Mouse (Mus musculus) liver, postnatal 0 days (tissue): ENCODE results near the gene Itga2b. TPM values are rescaled to one million over a fixed set of nuclear protein-coding genes. Genes with fewer than 3 reads are reported as not detected.
A peak's percentile ranks its signal among the peaks of the same experiment; 100 is the strongest.

Experiments
- ATAC-seq: fragments of 200-750 bp; cut with Nextera tagmentation; 2 replicates; pipeline ENCODE4 v1.8.0; 2017; ENCODE audit warnings: mild to moderate bottlenecking, moderate library complexity
- DNase-seq: peaks from one replicate; pipeline ENCODE4 v3.0.0-alpha.2; 2016
- H3K27ac ChIP-seq: fragments of 300-500 bp; sonication (generic); 2 replicates; pipeline ENCODE4 v1.5.1; 2014; ENCODE audit warnings: antibody characterized with exemption, moderate library complexity, mild to moderate bottlenecking, low read depth
- H3K27me3 ChIP-seq: fragments of 300-500 bp; sonication (generic); 2 replicates; pipeline ENCODE4 v1.6.1; 2014; ENCODE audit warnings: low read length, control low read depth, mixed read lengths; ENCODE audit not compliant: insufficient read depth
- H3K36me3 ChIP-seq: fragments of 300-500 bp; sonication (generic); replicated peaks from 2 replicates; pipeline ENCODE4 v1.6.1; 2014; ENCODE audit warnings: mild to moderate bottlenecking, control low read depth, low read length, moderate library complexity, mixed read lengths; ENCODE audit not compliant: insufficient read depth
- H3K4me1 ChIP-seq: fragments of 300-500 bp; sonication (generic); 2 replicates; pipeline ENCODE4 v1.6.1; 2014; ENCODE audit warnings: antibody characterized with exemption, mild to moderate bottlenecking, control low read depth; ENCODE audit not compliant: insufficient read depth
- H3K4me2 ChIP-seq: fragments of 300-500 bp; sonication (generic); 2 replicates; pipeline ENCODE4 v1.6.1; 2014; ENCODE audit warnings: low read depth, mild to moderate bottlenecking, low read length, moderate library complexity, mixed read lengths
- H3K4me3 ChIP-seq: fragments of 300-500 bp; sonication (generic); 2 replicates; pipeline ENCODE4 v1.5.1; 2014; ENCODE audit warnings: low read depth, low read length
- H3K9ac ChIP-seq: fragments of 300-500 bp; sonication (generic); replicated peaks from 2 replicates; pipeline ENCODE4 v1.6.1; 2014; ENCODE audit warnings: mild to moderate bottlenecking, moderate library complexity
- H3K9me3 ChIP-seq: fragments of 300-500 bp; sonication (generic); 2 replicates; pipeline ENCODE4 v1.6.1; 2016; ENCODE audit warnings: mild to moderate bottlenecking, control low read depth, low read length, mixed read lengths
- CTCF ChIP-seq: sonication (generic); IDR thresholded peaks from 2 replicates; pipeline ENCODE4 v1.5.1; 2016; ENCODE audit warnings: antibody characterized with exemption, low read depth
- EP300 ChIP-seq: IDR thresholded peaks from 2 replicates; pipeline ENCODE4 v1.6.1; 2016; ENCODE audit warnings: antibody characterized with exemption, low read depth, mild to moderate bottlenecking
- WGBS: fragments of 180-500 bp; shearing (Covaris S2); extraction: QIAGEN DNeasy Blood & Tissue Kit; methylation state at CpG from one replicate; pipeline ENCODE4 v1.1.7; 2014; ENCODE audit not compliant: insufficient replicate concordance; 5-methylcytosine and 5-hydroxymethylcytosine counted together
- polyA plus RNA-seq: library from polyadenylated mRNA; unstranded; fragments of >200 nt; fragmentation: Nextera tagmentation; extraction: Ambion mirVana; gene quantifications from 2 replicates; pipeline ENCODE4 v1.2.1, GENCODE M21; 2015

The Itga2b gene
- polyA plus RNA-seq, 1 experiment from 2014 or later = 44.8 TPM

DNA sequence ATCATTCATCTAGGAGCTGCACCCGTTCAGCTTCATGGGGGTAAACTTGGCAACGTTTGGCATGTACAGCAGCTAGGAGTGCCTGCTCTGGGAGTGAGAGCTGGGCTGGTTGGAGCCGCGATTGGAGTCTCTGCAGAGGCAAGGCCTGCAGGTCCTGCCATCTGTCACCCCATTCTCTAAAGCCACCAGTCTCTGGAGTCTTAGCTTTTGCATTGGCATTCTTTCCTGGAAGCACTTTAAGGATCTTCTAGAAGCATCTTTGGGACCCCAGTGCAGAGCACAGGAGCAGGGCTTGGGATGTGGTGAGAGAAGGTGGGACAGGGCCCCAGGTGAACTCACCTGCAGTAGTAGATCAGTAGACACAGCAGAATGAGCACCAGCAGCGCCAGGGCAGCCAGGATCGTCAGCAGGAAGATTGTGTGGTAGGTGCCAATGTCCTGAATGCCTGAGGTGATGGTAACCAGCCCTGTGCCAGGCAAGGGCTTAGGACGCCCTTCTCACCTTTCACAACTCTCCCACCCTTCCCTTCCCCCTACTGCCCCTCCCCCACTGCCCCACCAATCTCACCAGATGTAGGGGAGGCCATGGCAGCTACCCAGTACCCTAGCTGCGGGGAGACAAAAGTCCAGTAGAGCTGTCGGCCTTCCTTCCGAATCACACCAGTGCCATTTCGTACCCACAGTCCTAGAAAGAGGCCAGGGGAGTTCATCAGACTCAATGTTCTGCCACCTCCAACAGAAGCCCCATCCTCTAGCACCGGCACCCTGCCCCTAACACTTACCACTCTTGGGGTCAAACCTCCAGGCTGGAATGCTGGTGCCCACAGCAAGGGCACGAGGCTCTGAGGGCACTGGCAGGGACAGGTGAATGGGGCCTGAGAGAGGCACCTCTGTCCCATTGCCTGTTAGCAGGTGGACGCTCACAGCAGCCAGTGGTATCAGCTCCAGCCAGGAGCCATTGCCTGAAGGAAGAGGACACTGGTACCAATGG is 30.5 kb downstream of the Itga2b start:
- TF ChIP-seq CTCF (no peak), EP300 (no peak)
- Histone ChIP-seq H3K36me3 (peaks cover 16% of the 10 kb centered on the region), H3K27me3 (peaks cover 29% of the 10 kb centered on the region), H3K4me3 (no peak overlapping the region), H3K9me3 (no peaks in the 10 kb centered on the region), H3K9ac (no peak overlapping the region), H3K27ac (no peak overlapping the region), H3K4me2 (no peak overlapping the region), H3K4me1 (peaks cover 8% of the 10 kb centered on the region)
- ATAC-seq (no peak), DNase-seq (no peak)
- WGBS = 81% methylated on average over 14 of the region's 14 CpGs

DNA sequence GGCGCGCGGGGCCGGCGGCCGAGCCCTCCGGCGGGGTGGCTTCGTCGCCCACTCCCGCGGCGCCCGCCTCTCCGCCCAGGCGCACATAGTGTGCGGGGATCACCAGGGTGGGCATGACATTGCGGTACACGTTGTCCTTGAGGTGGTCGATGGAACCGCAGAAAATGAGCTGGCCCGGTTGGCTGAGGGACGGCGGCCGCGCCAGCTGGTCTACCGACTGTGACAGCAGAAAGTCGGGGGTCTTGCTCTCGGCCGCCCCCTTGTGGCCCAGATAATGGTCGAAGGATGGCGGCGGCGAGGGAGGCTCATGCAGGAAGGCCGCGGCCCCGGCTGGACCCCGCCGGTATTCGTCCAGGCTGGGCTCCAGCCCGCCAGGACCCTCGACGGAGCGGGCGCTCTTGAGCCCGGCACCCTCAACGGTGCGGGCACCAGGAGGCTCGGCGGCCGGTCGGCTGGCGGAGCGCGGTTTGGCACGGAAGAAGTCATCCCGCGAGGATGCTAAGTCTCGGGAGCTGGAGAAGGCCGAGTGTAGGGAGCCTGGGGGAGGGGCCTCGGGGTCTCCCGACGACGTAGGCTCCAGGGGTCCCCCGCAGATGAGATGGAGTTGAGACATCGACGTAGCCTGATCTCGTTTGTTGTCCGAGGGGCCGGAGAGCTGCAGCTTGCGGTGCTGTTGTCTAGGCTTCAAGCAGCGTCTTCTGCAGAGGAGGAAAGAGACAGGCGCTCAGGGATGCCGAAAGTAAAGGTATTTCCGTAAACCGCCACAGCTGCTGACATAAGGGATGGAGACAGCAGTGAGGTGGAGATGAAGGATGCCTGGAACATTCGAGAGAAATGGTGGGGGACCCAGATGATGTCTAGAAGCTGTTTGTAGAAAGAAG is 31.5 kb downstream of the Itga2b start:
- Histone ChIP-seq H3K9me3 (no peaks in the 10 kb centered on the region), H3K9ac (peak overlapping the region; percentile 54), H3K27me3 (peaks cover 23% of the 10 kb centered on the region), H3K4me1 (peaks cover 8% of the 10 kb centered on the region), H3K36me3 (peaks cover 18% of the 10 kb centered on the region), H3K27ac (no peak overlapping the region), H3K4me3 (peak overlapping the region; percentile 51), H3K4me2 (peak overlapping the region; percentile 93)
- WGBS = 22% methylated on average over 74 of the region's 77 CpGs
- peak; percentile 86 for DNase-seq
- TF ChIP-seq CTCF = peak; percentile 90
- TF ChIP-seq EP300 = no peak
- peak; percentile 24; the same call in 1 of the 2 replicates for ATAC-seq

DNA sequence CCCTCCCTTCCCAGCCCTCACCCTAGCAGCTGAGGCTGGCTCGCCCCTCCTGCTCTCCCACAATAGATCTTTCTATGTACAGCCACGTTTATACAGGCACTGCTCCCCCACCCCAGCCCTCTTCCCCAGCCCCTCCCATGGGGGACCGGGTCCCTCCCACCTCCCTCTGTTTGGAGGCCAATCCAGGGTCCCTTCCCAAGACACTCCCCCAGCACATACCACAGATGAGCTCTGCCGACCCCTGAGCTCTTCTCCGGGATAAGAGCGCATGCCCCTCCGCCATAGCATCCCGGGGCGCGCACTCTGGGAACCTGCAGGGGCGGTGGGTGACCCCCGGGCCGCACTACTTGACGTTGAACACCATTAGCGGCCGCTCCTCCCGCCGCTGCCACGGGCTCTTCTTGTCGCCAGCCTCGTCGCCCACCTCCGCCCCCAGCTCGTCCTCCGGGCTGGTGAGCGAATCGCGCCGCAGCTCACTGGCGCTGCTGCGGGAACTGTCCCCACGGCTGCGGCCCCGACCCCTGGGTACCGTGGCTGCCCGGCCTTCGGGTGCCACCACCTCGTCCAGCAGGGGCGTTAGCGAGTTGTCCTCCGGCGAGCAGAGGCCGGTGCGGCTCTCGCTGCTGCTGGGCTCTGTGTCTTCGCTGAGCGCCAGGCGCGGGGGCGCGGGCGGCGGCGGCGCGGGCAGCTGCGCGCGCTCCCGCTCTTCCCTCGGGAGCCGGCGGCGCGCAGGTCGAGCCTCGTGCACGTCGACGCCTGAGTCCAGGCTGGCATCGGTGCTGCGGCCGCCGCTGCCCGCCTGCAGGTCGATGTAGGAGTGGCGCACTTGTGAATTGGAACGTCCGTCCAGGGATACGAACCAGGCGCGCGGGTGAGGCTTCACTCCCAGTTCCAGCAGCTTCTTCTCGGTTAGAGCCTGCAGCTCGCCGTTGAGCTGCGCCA is 32.5 kb downstream of the Itga2b start:
- ATAC-seq (peak; percentile 60), DNase-seq (peak; percentile 70)
- H3K4me2 ChIP-seq = peak overlapping the region; percentile 93
- 32% methylated on average over 80 of the region's 87 CpGs for WGBS
- H3K27me3 ChIP-seq = peaks cover 21% of the 10 kb centered on the region
- peak; percentile 48 for TF ChIP-seq CTCF
- no peak for TF ChIP-seq EP300
- H3K9ac ChIP-seq = peak overlapping the region; percentile 54
- H3K27ac ChIP-seq = no peak overlapping the region
- peaks cover 12% of the 10 kb centered on the region for H3K4me1 ChIP-seq
- H3K9me3 ChIP-seq = no peaks in the 10 kb centered on the region
- peaks cover 18% of the 10 kb centered on the region for H3K36me3 ChIP-seq
- peak overlapping the region; percentile 51 for H3K4me3 ChIP-seq

DNA sequence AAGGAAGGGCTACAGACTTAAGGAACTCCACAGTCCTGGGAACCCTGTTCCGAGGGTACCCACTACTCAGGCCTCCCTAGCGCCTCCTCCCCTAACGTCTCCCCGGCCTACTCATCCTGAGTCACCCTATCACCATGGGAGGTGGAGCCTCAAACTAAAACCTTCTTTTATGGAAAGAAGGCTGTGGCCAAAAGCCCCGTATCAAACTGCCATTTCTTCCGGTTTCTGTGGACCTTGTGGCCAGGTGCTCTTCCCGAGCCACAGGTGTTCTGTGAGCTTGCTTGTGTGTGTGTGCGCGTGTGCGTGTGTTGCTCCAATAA is 33.5 kb downstream of the Itga2b start:
- H3K27me3 ChIP-seq = peaks cover 21% of the 10 kb centered on the region
- no peak overlapping the region for H3K4me2 ChIP-seq
- H3K36me3 ChIP-seq = peaks cover 18% of the 10 kb centered on the region
- peaks cover 14% of the 10 kb centered on the region for H3K4me1 ChIP-seq
- ATAC-seq (no peak), DNase-seq (no peak)
- no peak overlapping the region for H3K4me3 ChIP-seq
- no peak for TF ChIP-seq CTCF
- TF ChIP-seq EP300 = no peak
- no peaks in the 10 kb centered on the region for H3K9me3 ChIP-seq
- WGBS = 82% methylated on average over 10 of the region's 10 CpGs
- H3K9ac ChIP-seq = no peak overlapping the region
- H3K27ac ChIP-seq = no peak overlapping the region

DNA sequence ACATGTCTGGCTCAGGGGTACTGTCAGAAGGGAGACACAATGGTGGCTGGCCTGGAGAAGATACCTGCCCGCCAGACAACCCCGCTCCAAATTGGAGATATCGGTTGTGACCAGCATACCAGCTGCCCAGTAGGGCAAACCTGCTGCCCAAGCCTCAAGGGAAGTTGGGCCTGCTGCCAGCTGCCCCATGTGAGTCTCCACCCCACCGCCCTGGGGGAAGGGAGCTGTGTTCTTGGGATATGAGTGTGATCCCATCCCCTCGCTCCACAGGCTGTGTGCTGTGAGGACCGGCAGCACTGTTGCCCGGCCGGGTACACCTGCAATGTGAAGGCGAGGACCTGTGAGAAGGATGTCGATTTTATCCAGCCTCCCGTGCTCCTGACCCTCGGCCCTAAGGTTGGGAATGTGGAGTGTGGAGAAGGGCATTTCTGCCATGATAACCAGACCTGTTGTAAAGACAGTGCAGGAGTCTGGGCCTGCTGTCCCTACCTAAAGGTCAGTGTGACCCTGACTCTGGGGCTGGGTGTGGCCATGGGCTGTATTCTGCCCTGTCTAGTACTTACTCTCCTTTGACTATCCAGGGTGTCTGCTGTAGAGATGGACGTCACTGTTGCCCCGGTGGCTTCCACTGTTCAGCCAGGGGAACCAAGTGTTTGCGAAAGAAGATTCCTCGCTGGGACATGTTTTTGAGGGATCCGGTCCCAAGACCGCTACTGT is 34.0 kb downstream of the Itga2b start:
- Histone ChIP-seq H3K9ac (no peak overlapping the region), H3K36me3 (peaks cover 18% of the 10 kb centered on the region), H3K4me1 (peaks cover 18% of the 10 kb centered on the region), H3K4me2 (no peak overlapping the region), H3K27ac (no peak overlapping the region), H3K4me3 (no peak overlapping the region), H3K9me3 (no peaks in the 10 kb centered on the region), H3K27me3 (peaks cover 21% of the 10 kb centered on the region)
- no peak for ATAC-seq
- no peak for DNase-seq
- 87% methylated on average over 18 of the region's 18 CpGs for WGBS
- no peak for TF ChIP-seq CTCF
- TF ChIP-seq EP300 = no peak
